29 mouse cellular contexts compared by ENCODE assay signal in genomic region chr1:44863390-44863789, GRCm38 (mm10).
DNase-seq lines count a peak whose midpoint lies in the region; ATAC-seq and TF ChIP-seq lines count a peak whose summit lies in the region.
"Had no signal": no experiment of that assay in that cellular context is flagged by ENCODE, and none has a peak within 500 bp of the region (broad histone marks: within the 10 kb centered on the region; RNA-seq: fewer than 3 reads in every experiment).

No protein-coding gene starts in this region.

- TF ChIP-seq CTCF in stomach, postnatal 0 days (IDR thresholded peaks at IDR 0.05; ENCODE audit: low read depth): no peak

- no peaks in the 10 kb centered on the region for H3K9me3 ChIP-seq in stomach, postnatal 0 days (ENCODE audit: control insufficient read depth, low read length)
- no peaks in the 10 kb centered on the region for H3K9me3 ChIP-seq in hindbrain, embryonic 14.5 days (ENCODE audit: control insufficient read depth, low read length)
- H3K9me3 ChIP-seq: embryonic facial prominence, embryonic 15.5 days; forebrain, embryonic 13.5 days; forebrain, embryonic 15.5 days; G1E had no signal

- H3K4me3 ChIP-seq in myocyte: no peak overlapping the region
- H3K4me3 ChIP-seq in stomach, postnatal 0 days (ENCODE audit: low read depth, low read length): no peak overlapping the region
- H3K4me3 ChIP-seq in hindbrain, embryonic 14.5 days (replicated peaks; ENCODE audit: low read length): no peak overlapping the region
- H3K4me3 ChIP-seq: embryonic facial prominence, embryonic 13.5 days; embryonic facial prominence, embryonic 15.5 days; erythroblast, embryonic 14.5 days; forebrain, embryonic 13.5 days; forebrain, embryonic 15.5 days had no signal

- H3ac ChIP-seq in myocyte (ENCODE audit: control insufficient read depth, insufficient read length): no peak overlapping the region

- DNase-seq in 3T3-L1 (ENCODE audit: low read depth, low spot score): peak; percentile 79
- peak; percentile 4 for DNase-seq in Muller cell, postnatal 12 days (ENCODE audit: inconsistent ontology term)
- peak; percentile 57 for DNase-seq in brain, adult 2 months (ENCODE audit: low read depth, low spot score)
- DNase-seq in stomach, postnatal 0 days (ENCODE audit: low spot score): no peak
- no peak for DNase-seq in frontal cortex, postnatal 10 days (ENCODE audit: low spot score in 2 of 2)
- no peak for DNase-seq in hindbrain, embryonic 14.5 days (ENCODE audit: low spot score)
- no peak for DNase-seq in right cerebral cortex, postnatal 4 days
- DNase-seq: adrenal gland, adult 8-10 months; adrenal gland, postnatal 14 days; adrenal gland, postnatal 36 days; cerebellum, adult 11 months; cerebellum, adult 18-20 months; cerebellum, adult 8-10 months; cerebellum, adult 9-11 months; cerebellum, postnatal 14 days; cerebellum, postnatal 36 days; embryo, embryonic 11 days; forebrain, postnatal 0 days had no signal

- no peaks in the 10 kb centered on the region for H3K36me3 ChIP-seq in myocyte (ENCODE audit: control insufficient read depth, insufficient read depth)
- no peaks in the 10 kb centered on the region for H3K36me3 ChIP-seq in stomach, postnatal 0 days (ENCODE audit: control insufficient read depth, insufficient read depth, low read length)
- no peaks in the 10 kb centered on the region for H3K36me3 ChIP-seq in hindbrain, embryonic 14.5 days (replicated peaks; ENCODE audit: control insufficient read depth, insufficient read depth)
- H3K36me3 ChIP-seq: embryonic facial prominence, embryonic 13.5 days; embryonic facial prominence, embryonic 15.5 days; forebrain, embryonic 15.5 days; G1E had no signal

- no peak for TF ChIP-seq POLR2A in myocyte (IDR thresholded peaks at IDR 0.05; ENCODE audit: insufficient read length, low read depth)

- H3K27ac ChIP-seq in stomach, postnatal 0 days (replicated peaks): no peak overlapping the region
- no peak overlapping the region for H3K27ac ChIP-seq in hindbrain, embryonic 14.5 days
- H3K27ac ChIP-seq: embryonic facial prominence, embryonic 13.5 days; embryonic facial prominence, embryonic 15.5 days; forebrain, embryonic 13.5 days; forebrain, embryonic 15.5 days had no signal

- no peak for TF ChIP-seq EP300 in stomach, postnatal 0 days (optimal IDR thresholded peaks at IDR 0.05)

- no peaks in the 10 kb centered on the region for H3K79me2 ChIP-seq in myocyte (ENCODE audit: control insufficient read depth, insufficient read depth)

- H3K27me3 ChIP-seq in myocyte (ENCODE audit: control insufficient read depth, insufficient read depth, insufficient read length): no peaks in the 10 kb centered on the region
- H3K27me3 ChIP-seq in stomach, postnatal 0 days (ENCODE audit: control insufficient read depth, insufficient read depth, low read length): no peaks in the 10 kb centered on the region
- no peaks in the 10 kb centered on the region for H3K27me3 ChIP-seq in hindbrain, embryonic 14.5 days (ENCODE audit: control insufficient read depth, insufficient read depth, low read length)
- H3K27me3 ChIP-seq: CH12.LX; embryonic facial prominence, embryonic 13.5 days; embryonic facial prominence, embryonic 15.5 days; forebrain, embryonic 13.5 days; forebrain, embryonic 15.5 days had no signal

- no peak overlapping the region for H3K9ac ChIP-seq in stomach, postnatal 0 days (ENCODE audit: low read length)
- H3K9ac ChIP-seq in hindbrain, embryonic 14.5 days: no peak overlapping the region
- H3K9ac ChIP-seq: embryonic facial prominence, embryonic 13.5 days; embryonic facial prominence, embryonic 15.5 days; forebrain, embryonic 13.5 days; forebrain, embryonic 15.5 days; forebrain, postnatal 0 days had no signal

- no peaks in the 10 kb centered on the region for H3K4me1 ChIP-seq in stomach, postnatal 0 days (replicated peaks; ENCODE audit: control insufficient read depth, insufficient read depth)
- H3K4me1 ChIP-seq in hindbrain, embryonic 14.5 days (replicated peaks; ENCODE audit: control insufficient read depth, insufficient read depth, low read length): no peaks in the 10 kb centered on the region
- H3K4me1 ChIP-seq: embryonic facial prominence, embryonic 13.5 days; embryonic facial prominence, embryonic 15.5 days; forebrain, embryonic 13.5 days; forebrain, embryonic 15.5 days had no signal

- H3K4me2 ChIP-seq in myocyte (ENCODE audit: low read depth): peak overlapping the region; percentile 56
- no peak overlapping the region for H3K4me2 ChIP-seq in stomach, postnatal 0 days (replicated peaks; ENCODE audit: low read depth)
- no peak overlapping the region for H3K4me2 ChIP-seq in hindbrain, embryonic 14.5 days (replicated peaks)
- H3K4me2 ChIP-seq: embryonic facial prominence, embryonic 13.5 days; embryonic facial prominence, embryonic 15.5 days; forebrain, embryonic 13.5 days; forebrain, embryonic 15.5 days had no signal

- no peak for ATAC-seq in stomach, postnatal 0 days (ENCODE audit: low FRiP score, low TSS enrichment)
- ATAC-seq in hindbrain, embryonic 14.5 days (ENCODE audit: low FRiP score): no peak
- ATAC-seq: activated CD4-positive, CD25-positive, alpha-beta regulatory T cell, adult 4 months; CD4-positive, CD25-positive, alpha-beta regulatory T cell, adult 4 months; forebrain, embryonic 13.5 days; forebrain, embryonic 15.5 days; forebrain, postnatal 0 days; Patski had no signal

- 72% methylated on average over 1 of the region's 1 CpGs for WGBS in stomach, postnatal 0 days
- 86% methylated on average over 1 of the region's 1 CpGs for WGBS in hindbrain, embryonic 14.5 days

TF ChIP-seq in myocyte, 11 proteins besides CTCF, POLR2A, EP300 and RAD21:
- TF ChIP-seq USF1 (IDR thresholded peaks at IDR 0.05; ENCODE audit: low read depth) (no peak), TCF12 (IDR thresholded peaks at IDR 0.05; ENCODE audit: insufficient read depth, poor library complexity, severe bottlenecking) (no peak)

Comparison
In these comparisons a context has a peak if more than half of its experiments do, and no peak if none do; other contexts are left out.
1. DNase-seq: peak in 3T3-L1 (single experiment), Muller cell, postnatal 12 days (single experiment) and brain, adult 2 months (single experiment); none in stomach, postnatal 0 days (single experiment), frontal cortex, postnatal 10 days (0 of 2), hindbrain, embryonic 14.5 days (single experiment) and right cerebral cortex, postnatal 4 days (single experiment).